Mouse (Mus musculus) neutrophil, adult 65 days (primary cell): ENCODE measurements around the gene Adnp. TPM values are rescaled to one million over a fixed set of nuclear protein-coding genes. Genes with fewer than 3 reads are reported as not detected.

ENCODE experiments used
- total RNA-seq: library from RNA; stranded (reverse); gene quantifications from 2 replicates; pipeline ENCODE4 v1.2.4, GENCODE M21; 2023

Gene Adnp
- total RNA-seq, result 52.8 and 68.8 TPM in 2 replicates

DNA sequence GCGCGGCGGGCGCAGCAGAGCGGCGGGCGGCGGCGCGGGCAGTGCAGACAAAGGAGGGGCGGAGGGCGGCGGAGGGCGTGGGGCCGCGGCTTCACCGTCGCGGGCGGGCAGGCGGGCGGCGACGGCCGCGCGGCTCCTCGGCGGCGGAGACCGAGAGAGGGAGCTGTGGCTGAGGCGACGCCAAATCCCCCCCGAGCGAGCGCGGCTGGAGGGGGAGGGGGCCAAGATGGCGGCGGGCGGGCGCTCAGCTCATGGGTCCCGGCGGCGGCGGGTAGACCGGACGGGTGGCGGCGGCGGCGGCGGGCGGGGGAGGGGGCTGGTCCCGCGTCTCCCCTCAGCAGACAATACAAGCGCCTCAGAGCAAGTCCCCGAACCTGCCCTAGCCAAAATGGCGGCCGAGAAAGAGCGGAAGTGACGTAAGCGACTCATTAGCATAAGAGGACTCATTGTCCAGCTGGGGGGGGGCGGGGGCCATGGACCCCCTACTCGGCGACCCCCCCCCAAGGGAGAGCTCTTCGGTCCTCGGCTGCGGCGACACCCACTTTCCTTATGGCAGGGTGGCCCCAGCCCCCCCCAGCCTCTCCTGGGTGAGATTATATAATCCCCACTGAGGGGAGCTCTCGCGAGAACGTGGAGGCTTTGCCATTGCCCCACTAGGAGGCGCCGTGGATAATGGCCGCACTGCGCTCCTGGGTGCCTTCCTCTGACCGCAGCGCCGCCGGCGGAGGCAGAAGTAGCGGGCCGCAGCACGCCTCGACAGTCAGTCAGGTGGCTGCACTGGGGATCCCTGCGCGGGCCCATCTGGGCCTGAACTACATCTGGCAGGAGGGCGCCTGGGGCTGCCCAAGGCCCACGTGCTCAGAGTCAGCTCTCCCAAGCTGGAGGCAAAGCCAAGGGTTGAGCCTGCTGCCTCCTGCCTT lies at the start of gene Adnp:
Adnp (minus strand) TSS at position 388 of the 920 bp plus-strand sequence.

DNA sequence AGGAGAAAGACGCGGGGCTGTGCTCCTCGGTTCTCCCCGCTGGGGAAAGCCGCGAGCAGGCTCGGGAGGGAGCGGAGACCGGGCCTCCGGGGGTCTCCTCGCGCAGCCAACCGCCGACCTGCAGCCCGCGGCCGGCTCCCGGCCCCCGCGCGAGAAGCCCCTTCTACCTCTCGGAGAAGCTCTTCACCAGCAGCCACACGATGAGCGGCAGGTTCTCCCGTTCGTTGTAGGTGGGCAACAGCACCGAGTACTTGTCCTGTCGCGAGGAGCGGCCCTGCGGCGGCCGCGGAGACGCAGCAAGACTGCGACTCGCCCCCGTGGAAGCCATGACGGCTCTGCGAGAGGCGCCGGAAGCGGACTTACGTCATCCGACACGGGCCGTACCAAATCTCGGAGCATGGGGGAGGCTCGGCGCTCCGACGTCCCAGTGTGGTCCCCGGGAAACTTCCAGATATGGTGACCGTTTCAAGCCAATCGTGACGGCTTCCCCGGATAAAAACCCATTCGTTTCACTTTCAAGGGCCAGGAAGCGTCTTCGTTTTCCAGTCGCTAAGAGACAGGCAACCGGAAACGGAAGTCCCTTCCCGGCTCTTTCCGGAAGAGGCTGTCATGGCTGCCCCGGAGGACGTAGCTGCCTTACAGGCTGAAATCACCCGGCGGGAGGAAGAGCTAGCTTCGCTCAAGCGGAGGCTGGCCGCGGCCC lies 23.3 kb upstream of the Adnp start, which contains the start of the genes Gm20716, Dpm1 and Mocs3:
Gm20716 (minus strand) TSS at position 339 of the 703 bp plus-strand sequence.
Dpm1 (minus strand) TSS at position 566 of the 703 bp plus-strand sequence.
Mocs3 (plus strand) TSS at position 597 of the 703 bp plus-strand sequence.

Other genes with a start within 250 kb of the Adnp start
- 0.57 TPM in 1 of 2 replicates, not detected in the other for gene Ripor3, start 196.5 kb downstream of the Adnp start, total RNA-seq
- not detected in 2 replicates for gene Pard6b, start 126.1 kb downstream of the Adnp start, total RNA-seq
- gene Gm20716, start 23.3 kb upstream of the Adnp start, total RNA-seq, result not detected in 2 replicates
- 139 and 167 TPM in 2 replicates for gene Dpm1, start 23.5 kb upstream of the Adnp start, total RNA-seq
- gene Mocs3, start 23.5 kb upstream of the Adnp start, total RNA-seq, result 7.4 and 8.1 TPM in 2 replicates
- 0.13 TPM in 1 of 2 replicates, not detected in the other for gene Kcng1, start 74.6 kb upstream of the Adnp start, total RNA-seq